In genomic region chr8:84183261-84184084, GRCm38 (mm10) we compare ENCODE assay signal across 8 mouse cellular contexts. TPM values are rescaled to one million over a fixed set of nuclear protein-coding genes. Genes with fewer than 3 reads are reported as not detected.
DNase-seq lines count a peak whose midpoint lies in the region; ATAC-seq lines count a peak whose summit lies in the region.

No protein-coding gene starts in this region.

- peak overlapping the region; percentile 35 for H3K27ac ChIP-seq in heart, embryonic 12.5 days (ENCODE audit: poor library complexity, severe bottlenecking)
- H3K27ac ChIP-seq in limb, embryonic 13.5 days = peak overlapping the region; percentile 96
- H3K27ac ChIP-seq in neural tube, embryonic 11.5 days (ENCODE audit: low read depth, low read length) = peak overlapping the region; percentile 90

- H3K27me3 ChIP-seq in heart, embryonic 12.5 days (replicated peaks) = no peaks in the 10 kb centered on the region
- no peaks in the 10 kb centered on the region for H3K27me3 ChIP-seq in limb, embryonic 13.5 days
- no peaks in the 10 kb centered on the region for H3K27me3 ChIP-seq in neural tube, embryonic 11.5 days (ENCODE audit: control insufficient read depth, insufficient read depth, low read length)

- DNase-seq in adrenal gland, adult 2 months = peak; percentile 53
- no peak for DNase-seq in adrenal gland, postnatal 4 days (ENCODE audit: low spot score in 2 of 2)
- DNase-seq in right cerebral cortex, postnatal 14 days = peak; percentile 45
- DNase-seq in right cerebral cortex, adult 2 months (ENCODE audit: low spot score in 2 of 2) = no peak
- DNase-seq in neural tube, embryonic 11.5 days (ENCODE audit: low spot score) = peak; percentile 73
- DNase-seq in urinary bladder, adult 18-20 months (ENCODE audit: low spot score in 2 of 2) = no peak

- H3K9me3 ChIP-seq in heart, embryonic 12.5 days (replicated peaks) = no peaks in the 10 kb centered on the region
- H3K9me3 ChIP-seq in limb, embryonic 13.5 days = no peaks in the 10 kb centered on the region
- no peaks in the 10 kb centered on the region for H3K9me3 ChIP-seq in neural tube, embryonic 11.5 days (ENCODE audit: control insufficient read depth, low read length)

- H3K9ac ChIP-seq in heart, embryonic 12.5 days = peak overlapping the region; percentile 98
- H3K9ac ChIP-seq in limb, embryonic 13.5 days = peak overlapping the region; percentile 98
- H3K9ac ChIP-seq in neural tube, embryonic 11.5 days (ENCODE audit: low read length) = peak overlapping the region; percentile 100

- peak overlapping the region; percentile 84 for H3K4me3 ChIP-seq in heart, embryonic 12.5 days
- peak overlapping the region; percentile 80 for H3K4me3 ChIP-seq in limb, embryonic 13.5 days
- peak overlapping the region; percentile 89 for H3K4me3 ChIP-seq in neural tube, embryonic 11.5 days (ENCODE audit: low read depth, low read length)

- peak; percentile 12; the same call in 1 of the 2 replicates for ATAC-seq in heart, embryonic 12.5 days (ENCODE audit: insufficient number of reproducible peaks, low FRiP score)
- ATAC-seq in limb, embryonic 13.5 days (ENCODE audit: low FRiP score, low read depth) = peak; percentile 16; the same call in 1 of the 2 replicates
- peak; percentile 5; the same call in 1 of the 2 replicates for ATAC-seq in neural tube, embryonic 11.5 days (ENCODE audit: insufficient read depth, low FRiP score, low TSS enrichment)

- H3K36me3 ChIP-seq in heart, embryonic 12.5 days = 0 out of 2 replicates have a peak, but pooled peaks cover 3% of the 10 kb centered on the region
- H3K36me3 ChIP-seq in limb, embryonic 13.5 days = peaks cover 8% of the 10 kb centered on the region
- no peaks in the 10 kb centered on the region for H3K36me3 ChIP-seq in neural tube, embryonic 11.5 days (ENCODE audit: control insufficient read depth, insufficient read depth, low read length)

- H3K4me2 ChIP-seq in heart, embryonic 12.5 days = peak overlapping the region; percentile 81
- peak overlapping the region; percentile 78 for H3K4me2 ChIP-seq in limb, embryonic 13.5 days (replicated peaks)
- peak overlapping the region; percentile 85 for H3K4me2 ChIP-seq in neural tube, embryonic 11.5 days (ENCODE audit: low read depth)

- H3K4me1 ChIP-seq in heart, embryonic 12.5 days (replicated peaks) = peaks cover 57% of the 10 kb centered on the region
- H3K4me1 ChIP-seq in limb, embryonic 13.5 days = peaks cover 67% of the 10 kb centered on the region
- peaks cover 43% of the 10 kb centered on the region for H3K4me1 ChIP-seq in neural tube, embryonic 11.5 days (ENCODE audit: control insufficient read depth, insufficient read depth, low read length)

- WGBS in heart, embryonic 12.5 days = 1% methylated on average over 80 of the region's 87 CpGs
- WGBS in limb, embryonic 13.5 days = 1% methylated on average over 87 of the region's 87 CpGs
- WGBS in neural tube, embryonic 11.5 days = 2% methylated on average over 51 of the region's 87 CpGs

RNA-seq across cellular contexts. Expression of gene Nanos3, which starts 1.5 kb away (rescaled TPM):
- 1 to 10 TPM; 1.1 to 1.3 TPM for total RNA-seq in adrenal gland, adult 2 months (2021)
- 0.36 and 1.0 TPM in 2 replicates for polyA plus RNA-seq in adrenal gland, adult 2 months (2012; rRNA removed)
- 1 to 10 TPM; 3.1 to 4.3 TPM for total RNA-seq in adrenal gland, postnatal 4 days (2021)
- polyA plus RNA-seq in heart, embryonic 12.5 days (2016; fragmentation: Nextera tagmentation; extraction: Ambion mirVana) = 1.7 and 3.0 TPM in 2 replicates
- 5.7 TPM in 2 replicates for polyA plus RNA-seq in limb, embryonic 13.5 days (2015; fragmentation: Nextera tagmentation; extraction: Ambion mirVana)
- 6.2 TPM in 2 replicates for polyA plus RNA-seq in neural tube, embryonic 11.5 days (2014; fragmentation: Nextera tagmentation; extraction: Ambion mirVana)

RNA-seq across cellular contexts. Expression of gene 4930432K21Rik, which starts 35.6 kb away (rescaled TPM):
- under 1 TPM; 0.17 to 0.35 TPM for total RNA-seq in adrenal gland, adult 2 months (2021)
- polyA plus RNA-seq in adrenal gland, adult 2 months (2012; rRNA removed) = 0.44 and 0.48 TPM in 2 replicates
- total RNA-seq in adrenal gland, postnatal 4 days (2021) = 1 to 10 TPM; 1.2 TPM
- 1.00 and 1.1 TPM in 2 replicates for polyA plus RNA-seq in heart, embryonic 12.5 days (2016; fragmentation: Nextera tagmentation; extraction: Ambion mirVana)
- polyA plus RNA-seq in limb, embryonic 13.5 days (2015; fragmentation: Nextera tagmentation; extraction: Ambion mirVana) = 1.6 and 2.0 TPM in 2 replicates
- polyA plus RNA-seq in neural tube, embryonic 11.5 days (2014; fragmentation: Nextera tagmentation; extraction: Ambion mirVana) = 1.0 and 1.3 TPM in 2 replicates

RNA-seq across cellular contexts. Expression of gene Cc2d1a, which starts 35.7 kb away (rescaled TPM):
- total RNA-seq in adrenal gland, adult 2 months (2021) = 10 to 100 TPM; 28.5 to 39.0 TPM
- polyA plus RNA-seq in adrenal gland, adult 2 months (2012; rRNA removed) = 35.8 and 37.1 TPM in 2 replicates
- total RNA-seq in adrenal gland, postnatal 4 days (2021) = 10 to 100 TPM; 30.6 to 31.7 TPM
- polyA plus RNA-seq in heart, embryonic 12.5 days (2016; fragmentation: Nextera tagmentation; extraction: Ambion mirVana) = 17.7 and 18.1 TPM in 2 replicates
- 27.6 and 29.3 TPM in 2 replicates for polyA plus RNA-seq in limb, embryonic 13.5 days (2015; fragmentation: Nextera tagmentation; extraction: Ambion mirVana)
- polyA plus RNA-seq in neural tube, embryonic 11.5 days (2014; fragmentation: Nextera tagmentation; extraction: Ambion mirVana) = 11.2 and 12.4 TPM in 2 replicates

RNA-seq across cellular contexts. Expression of gene Zswim4, which starts 53.4 kb away (rescaled TPM):
- total RNA-seq in adrenal gland, adult 2 months (2021) = 10 to 100 TPM; 31.4 to 55.6 TPM
- 66.3 and 76.1 TPM in 2 replicates for polyA plus RNA-seq in adrenal gland, adult 2 months (2012; rRNA removed)
- total RNA-seq in adrenal gland, postnatal 4 days (2021) = 10 to 100 TPM; 35.8 to 37.6 TPM
- 12.9 and 13.7 TPM in 2 replicates for polyA plus RNA-seq in heart, embryonic 12.5 days (2016; fragmentation: Nextera tagmentation; extraction: Ambion mirVana)
- 23.5 and 23.9 TPM in 2 replicates for polyA plus RNA-seq in limb, embryonic 13.5 days (2015; fragmentation: Nextera tagmentation; extraction: Ambion mirVana)
- polyA plus RNA-seq in neural tube, embryonic 11.5 days (2014; fragmentation: Nextera tagmentation; extraction: Ambion mirVana) = 34.9 and 35.5 TPM in 2 replicates

RNA-seq across cellular contexts. Expression of gene Podnl1, which starts 57.7 kb away (rescaled TPM):
- under 1 TPM; 0.23 to 0.31 TPM for total RNA-seq in adrenal gland, adult 2 months (2021)
- 2.4 and 2.5 TPM in 2 replicates for polyA plus RNA-seq in adrenal gland, adult 2 months (2012; rRNA removed)
- total RNA-seq in adrenal gland, postnatal 4 days (2021) = under 1 TPM; 0.98 to 0.99 TPM
- polyA plus RNA-seq in heart, embryonic 12.5 days (2016; fragmentation: Nextera tagmentation; extraction: Ambion mirVana) = 0.14 TPM in 1 of 2 replicates, not detected in the other
- 1.9 and 2.2 TPM in 2 replicates for polyA plus RNA-seq in limb, embryonic 13.5 days (2015; fragmentation: Nextera tagmentation; extraction: Ambion mirVana)
- polyA plus RNA-seq in neural tube, embryonic 11.5 days (2014; fragmentation: Nextera tagmentation; extraction: Ambion mirVana) = 0.27 TPM in 1 of 2 replicates, not detected in the other

Comparison
In these comparisons a context has a peak if more than half of its experiments do, and no peak if none do; other contexts are left out.
1. DNase-seq: peak in adrenal gland, adult 2 months (single experiment), right cerebral cortex, postnatal 14 days (single experiment) and neural tube, embryonic 11.5 days (single experiment); none in adrenal gland, postnatal 4 days (0 of 2), right cerebral cortex, adult 2 months (0 of 2) and urinary bladder, adult 18-20 months (0 of 2).
2. H3K27ac ChIP-seq: peak in every context shown above with its lines; median percentile 96 in limb, embryonic 13.5 days; 90 in neural tube, embryonic 11.5 days; 35 in heart, embryonic 12.5 days.
3. Peak in every context shown above with its lines, with median percentiles within 50 percentile points of each other: ATAC-seq, H3K4me2 ChIP-seq, H3K4me3 ChIP-seq and H3K9ac ChIP-seq.